Mouse (Mus musculus): ENCODE measurements around the gene Itga5.
A peak's percentile ranks its signal among the peaks of the same experiment; 100 is the strongest.

DNA sequence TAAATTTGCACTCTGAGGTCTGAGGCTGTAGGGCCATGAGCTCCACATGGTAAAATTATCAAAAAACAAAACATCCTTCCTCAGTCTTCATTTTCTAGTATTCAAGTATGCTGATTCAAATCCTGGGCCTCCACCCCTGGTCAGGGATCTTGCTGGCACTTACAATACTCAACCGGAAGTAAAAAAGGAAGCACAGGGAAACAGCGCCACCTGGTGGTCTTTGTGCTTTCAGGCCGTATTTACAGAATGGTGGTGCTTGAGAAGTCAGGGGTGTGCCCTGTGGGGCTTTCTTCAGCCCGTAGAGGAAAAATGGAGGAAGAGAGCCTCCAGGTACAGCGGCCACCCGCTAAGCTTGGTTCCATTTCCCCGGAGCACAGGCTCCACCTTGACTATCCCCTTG lies 59.4 kb downstream of the Itga5 start:
- TF ChIP-seq EP300 (IDR thresholded peaks at IDR 0.05) (peak; percentile 73), CTCF (IDR thresholded peaks at IDR 0.05) (peak; percentile 95)

All from lung, postnatal 0 days (tissue).